Mouse (Mus musculus) ES-Bruce4 (cell line): ENCODE measurements around the gene Ifnar2.

ENCODE experiments used
- CTCF ChIP-seq: IDR thresholded peaks from one replicate; pipeline ENCODE4 v1.8.1; 2011; ENCODE audit warnings: low read depth, low read length
- EP300 ChIP-seq: IDR thresholded peaks from 2 replicates; pipeline ENCODE4 v1.6.1; 2011; ENCODE audit warnings: low read depth, low read length; ENCODE audit not compliant: insufficient read depth
- POLR2A ChIP-seq: IDR thresholded peaks from one replicate; pipeline ENCODE4 v1.8.1; 2011; ENCODE audit warnings: low read length; ENCODE audit not compliant: insufficient read depth

DNA sequence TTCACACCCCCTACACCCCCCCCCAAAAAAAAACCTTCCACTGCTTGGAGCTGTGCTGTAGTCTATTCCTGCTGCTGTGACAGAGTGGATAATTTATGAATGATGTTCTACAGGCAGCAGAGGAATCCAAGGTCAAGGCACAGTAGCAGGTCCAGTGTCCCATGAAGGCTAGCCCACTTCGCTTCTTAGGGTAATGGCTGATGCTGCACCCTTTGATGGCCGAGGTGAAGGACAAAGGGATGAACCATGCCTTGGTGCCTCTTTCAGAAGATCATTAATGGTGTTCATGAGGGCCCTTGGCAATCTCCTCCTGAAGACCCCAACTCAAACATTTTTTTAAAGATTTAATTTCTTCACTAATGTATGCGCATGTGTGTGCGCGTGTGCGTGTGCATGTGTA is 43.8 kb downstream of the Ifnar2 start:
- TF ChIP-seq EP300 (no peak), CTCF (no peak), POLR2A (no peak)
